Mouse (Mus musculus) forebrain, embryonic 11.5 days (tissue): Measurements from ENCODE around the gene Akr1c18. TPM values are rescaled to one million over a fixed set of nuclear protein-coding genes. Genes with fewer than 3 reads are reported as not detected.
"Not testable (repeated sequence)": the region's sequence is repeated elsewhere in the genome, so short reads cannot be mapped to it uniquely, and the experiment has no call there.

ENCODE experiments used
- ATAC-seq: fragments of 200-750 bp; cut with Nextera tagmentation; replicated peaks from 2 replicates; pipeline ENCODE4 v1.8.0; 2017; ENCODE audit warnings: moderate TSS enrichment; ENCODE audit not compliant: low FRiP score
- DNase-seq: peaks from one replicate; pipeline ENCODE4 v3.0.0-alpha.2; 2017; ENCODE audit warnings: low spot score
- H3K27ac ChIP-seq: fragments of 300-500 bp; sonication (generic); 2 replicates; pipeline ENCODE4 v1.5.1; 2014; ENCODE audit warnings: low read depth, low read length
- H3K27me3 ChIP-seq: fragments of 300-500 bp; sonication (generic); 2 replicates; pipeline ENCODE4 v1.6.1; 2014; ENCODE audit warnings: mild to moderate bottlenecking, low read length, mixed read lengths; ENCODE audit not compliant: control insufficient read depth, insufficient read depth
- H3K36me3 ChIP-seq: fragments of 300-500 bp; sonication (generic); 2 replicates; pipeline ENCODE4 v1.6.1; 2014; ENCODE audit warnings: mild to moderate bottlenecking, low read length, moderate library complexity, mixed read lengths; ENCODE audit not compliant: control insufficient read depth, insufficient read depth
- H3K4me1 ChIP-seq: fragments of 300-500 bp; sonication (generic); replicated peaks from 2 replicates; pipeline ENCODE4 v1.6.1; 2014; ENCODE audit warnings: low read length, mixed read lengths; ENCODE audit not compliant: control insufficient read depth, insufficient read depth
- H3K4me2 ChIP-seq: fragments of 300-500 bp; sonication (generic); 2 replicates; pipeline ENCODE4 v1.6.1; 2014; ENCODE audit warnings: low read depth, mild to moderate bottlenecking, low read length, moderate library complexity, mixed read lengths; ENCODE audit not compliant: severe bottlenecking
- H3K4me3 ChIP-seq: fragments of 300-500 bp; sonication (generic); 2 replicates; pipeline ENCODE4 v1.5.1; 2014; ENCODE audit warnings: low read depth, low read length
- H3K9ac ChIP-seq: fragments of 300-500 bp; sonication (generic); 2 replicates; pipeline ENCODE4 v1.6.1; 2014; ENCODE audit warnings: low read length
- H3K9me3 ChIP-seq: fragments of 300-500 bp; sonication (generic); 2 replicates; pipeline ENCODE4 v1.6.1; 2016; ENCODE audit warnings: low read length, mixed read lengths; ENCODE audit not compliant: control insufficient read depth
- WGBS: fragments of 180-500 bp; shearing (Covaris S2); extraction: QIAGEN DNeasy Blood & Tissue Kit; methylation state at CpG from one replicate; pipeline ENCODE4 v1.1.7; 2014; 5-methylcytosine and 5-hydroxymethylcytosine counted together
- polyA plus RNA-seq: library from polyadenylated mRNA; unstranded; fragments of >200 nt; fragmentation: Nextera tagmentation; extraction: Ambion mirVana; gene quantifications from 2 replicates; pipeline ENCODE4 v1.2.1, GENCODE M21; 2014

Gene Akr1c18
- polyA plus RNA-seq, 1 experiment from 2014 or later = not detected

DNA sequence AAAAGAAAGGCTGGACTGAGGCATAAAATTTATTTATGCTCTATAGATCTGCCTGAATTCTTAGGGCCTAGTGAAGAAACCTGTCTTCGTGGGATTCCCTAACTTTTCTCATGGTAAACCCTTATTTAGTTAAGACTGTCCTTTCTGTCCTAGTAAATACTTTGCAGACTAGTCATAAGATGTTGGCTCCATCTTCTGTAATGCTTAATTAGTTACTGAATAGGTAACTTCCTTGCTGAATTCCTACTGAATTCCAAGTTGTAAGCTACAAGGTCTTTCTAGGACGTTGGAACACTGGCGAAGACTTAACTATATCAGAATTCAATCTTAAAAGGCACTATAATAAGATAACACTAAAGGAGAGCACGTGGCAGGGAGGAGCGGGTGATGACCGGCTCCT is 26.0 kb downstream of the Akr1c18 start:
- not testable (repeated sequence) for DNase-seq, H3K9ac ChIP-seq, H3K9me3 ChIP-seq, H3K36me3 ChIP-seq, H3K4me1 ChIP-seq, H3K4me2 ChIP-seq, H3K27ac ChIP-seq, ATAC-seq, H3K27me3 ChIP-seq, H3K4me3 ChIP-seq
- WGBS = 94% methylated on average over 6 of the region's 6 CpGs

DNA sequence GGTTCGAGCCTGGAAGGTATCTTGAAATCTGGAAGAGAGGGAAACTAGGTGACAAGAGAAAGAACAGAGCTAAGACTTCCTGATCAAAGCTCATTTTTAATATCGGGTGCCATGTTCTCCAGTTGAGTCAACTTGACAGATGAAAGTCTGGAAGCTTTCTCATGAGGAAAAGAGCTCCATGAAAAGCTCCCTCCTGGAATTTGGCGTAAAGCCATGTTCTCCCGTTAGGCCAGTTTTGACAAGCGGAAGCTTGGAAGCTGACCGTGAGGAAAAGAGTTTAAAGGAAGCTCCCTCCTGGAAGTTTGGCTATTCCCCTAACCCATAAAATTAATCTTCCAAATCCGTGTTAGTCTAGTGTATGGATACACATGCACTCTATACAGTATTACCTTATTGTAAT is 27.3 kb downstream of the Akr1c18 start:
- H3K9ac ChIP-seq = no peak overlapping the region
- DNase-seq (no peak), ATAC-seq (no peak)
- no peak overlapping the region for H3K4me2 ChIP-seq
- 91% methylated on average over 7 of the region's 7 CpGs for WGBS
- no peaks in the 10 kb centered on the region for H3K4me1 ChIP-seq
- no peak overlapping the region for H3K27ac ChIP-seq
- H3K36me3 ChIP-seq = no peaks in the 10 kb centered on the region
- H3K4me3 ChIP-seq = no peak overlapping the region
- H3K27me3 ChIP-seq = no peaks in the 10 kb centered on the region
- no peaks in the 10 kb centered on the region for H3K9me3 ChIP-seq

- H3K9ac ChIP-seq = no peak overlapping the region
- 82% methylated on average over 2 of the region's 2 CpGs for WGBS
- no peak overlapping the region for H3K4me3 ChIP-seq
- no peaks in the 10 kb centered on the region for H3K36me3 ChIP-seq
- H3K4me2 ChIP-seq = no peak overlapping the region
- ATAC-seq = no peak
- DNase-seq = no peak
- H3K27ac ChIP-seq = no peak overlapping the region
- no peaks in the 10 kb centered on the region for H3K4me1 ChIP-seq
- H3K9me3 ChIP-seq = no peaks in the 10 kb centered on the region
- H3K27me3 ChIP-seq = no peaks in the 10 kb centered on the region
Measured at GRCm38 (mm10) chr13:4119181-4119904, 31.1 kb downstream of the Akr1c18 start.

- peak; percentile 96 for ATAC-seq
- Histone ChIP-seq H3K9me3 (no peaks in the 10 kb centered on the region), H3K4me3 (no peak overlapping the region), H3K4me1 (no peaks in the 10 kb centered on the region), H3K27ac (no peak overlapping the region), H3K36me3 (no peaks in the 10 kb centered on the region), H3K4me2 (no peak overlapping the region), H3K27me3 (no peaks in the 10 kb centered on the region), H3K9ac (no peak overlapping the region)
- WGBS = 23% methylated on average over 6 of the region's 6 CpGs
- peak; percentile 83 for DNase-seq
Measured at GRCm38 (mm10) chr13:4110281-4111188, 39.9 kb downstream of the Akr1c18 start.

DNA sequence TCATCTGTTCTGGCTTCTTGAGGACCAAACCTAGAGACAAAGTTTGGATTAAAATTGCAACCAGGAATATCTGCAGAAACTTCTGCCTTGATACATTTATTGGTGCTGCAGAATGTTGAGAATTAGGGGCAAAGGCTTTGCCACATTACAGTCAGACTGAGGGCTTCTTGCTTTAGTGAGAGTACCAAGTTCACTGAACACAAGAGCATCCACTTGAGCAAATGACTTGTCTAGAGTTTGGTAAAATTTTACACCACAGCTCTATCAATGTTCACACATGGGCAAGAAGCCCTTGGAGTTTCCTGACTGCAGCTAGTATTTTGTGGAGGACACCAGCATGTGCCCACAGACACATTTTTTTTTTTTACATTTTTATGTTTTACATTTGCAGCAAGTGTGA is 47.7 kb downstream of the Akr1c18 start:
- ATAC-seq = no peak
- Histone ChIP-seq H3K4me3 (no peak overlapping the region), H3K36me3 (no peaks in the 10 kb centered on the region), H3K27ac (no peak overlapping the region), H3K4me1 (no peaks in the 10 kb centered on the region), H3K27me3 (no peaks in the 10 kb centered on the region), H3K4me2 (no peak overlapping the region), H3K9me3 (no peaks in the 10 kb centered on the region), H3K9ac (no peak overlapping the region)
- DNase-seq = no peak

DNA sequence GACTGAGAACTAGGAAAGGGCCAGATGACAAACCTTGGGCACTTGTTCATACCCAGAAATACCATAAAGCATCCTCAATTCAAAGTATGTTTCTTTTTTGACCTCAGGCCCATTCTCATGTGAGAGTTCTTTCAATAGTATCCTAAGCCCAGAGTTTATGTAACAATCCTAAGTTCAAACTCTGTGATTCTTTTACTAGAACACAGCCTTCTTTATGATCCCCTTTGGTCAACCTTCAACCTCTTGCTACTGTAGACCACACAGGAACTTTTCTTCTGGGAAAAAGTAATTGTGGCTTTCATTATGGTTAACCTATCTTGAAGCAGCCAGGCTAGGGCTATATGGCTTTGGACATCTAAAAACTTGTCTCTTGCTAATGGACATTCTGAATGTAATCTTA is 48.8 kb downstream of the Akr1c18 start:
- no peak overlapping the region for H3K4me2 ChIP-seq
- H3K27me3 ChIP-seq = no peaks in the 10 kb centered on the region
- DNase-seq (no peak), ATAC-seq (no peak)
- H3K27ac ChIP-seq = no peak overlapping the region
- H3K9ac ChIP-seq = no peak overlapping the region
- H3K4me1 ChIP-seq = no peaks in the 10 kb centered on the region
- H3K4me3 ChIP-seq = no peak overlapping the region
- H3K9me3 ChIP-seq = no peaks in the 10 kb centered on the region
- H3K36me3 ChIP-seq = no peaks in the 10 kb centered on the region

Other genes starting within 250 kb of the Akr1c18 start
- gene Net1, start 232.4 kb downstream of the Akr1c18 start, polyA plus RNA-seq = 49.0 and 49.3 TPM in 2 replicates
- not detected in 2 replicates for gene Tubal3, start 232.4 kb downstream of the Akr1c18 start, polyA plus RNA-seq
- not detected in 2 replicates for gene Ucn3, start 205.3 kb downstream of the Akr1c18 start, polyA plus RNA-seq
- gene Akr1c14, start 101.6 kb downstream of the Akr1c18 start, polyA plus RNA-seq = 0.31 TPM in 1 of 2 replicates, not detected in the other
- 0.35 and 0.75 TPM in 2 replicates for gene Akr1c13, start 40.5 kb upstream of the Akr1c18 start, polyA plus RNA-seq
- gene Akr1c19, start 78.0 kb upstream of the Akr1c18 start, polyA plus RNA-seq = 0.27 and 0.39 TPM in 2 replicates
- 0.27 TPM in 1 of 2 replicates, not detected in the other for gene Akr1c12, start 128.8 kb upstream of the Akr1c18 start, polyA plus RNA-seq